Mouse (Mus musculus) heart, embryonic 11.5 days (tissue): ENCODE results near the gene Cmtm7. TPM values are rescaled to one million over a fixed set of nuclear protein-coding genes. Genes with fewer than 3 reads are reported as not detected.
"Not testable (repeated sequence)": the region's sequence is repeated elsewhere in the genome, so short reads cannot be mapped to it uniquely, and the experiment has no call there.

ENCODE experiments used
- ATAC-seq: fragments of 200-750 bp; cut with Nextera tagmentation; replicated peaks from 2 replicates; pipeline ENCODE4 v1.8.0; 2017; ENCODE audit warnings: moderate library complexity; ENCODE audit not compliant: insufficient number of reproducible peaks, low FRiP score, low TSS enrichment
- H3K27ac ChIP-seq: fragments of 300-500 bp; sonication (generic); 2 replicates; pipeline ENCODE4 v1.5.1; 2014; ENCODE audit warnings: mild to moderate bottlenecking, low read depth, low read length
- H3K27me3 ChIP-seq: fragments of 300-500 bp; sonication (generic); 2 replicates; pipeline ENCODE4 v1.6.1; 2014; ENCODE audit warnings: mild to moderate bottlenecking, low read length, mixed read lengths; ENCODE audit not compliant: control insufficient read depth, insufficient read depth
- H3K36me3 ChIP-seq: fragments of 300-500 bp; sonication (generic); 2 replicates; pipeline ENCODE4 v1.6.1; 2014; ENCODE audit warnings: mild to moderate bottlenecking, low read length, moderate library complexity, mixed read lengths; ENCODE audit not compliant: control insufficient read depth, insufficient read depth
- H3K4me1 ChIP-seq: fragments of 300-500 bp; sonication (generic); 2 replicates; pipeline ENCODE4 v1.6.1; 2014; ENCODE audit warnings: low read length; ENCODE audit not compliant: control insufficient read depth, insufficient read depth
- H3K4me2 ChIP-seq: fragments of 300-500 bp; sonication (generic); 2 replicates; pipeline ENCODE4 v1.6.1; 2014; ENCODE audit warnings: mild to moderate bottlenecking, moderate library complexity
- H3K4me3 ChIP-seq: fragments of 300-500 bp; sonication (generic); 2 replicates; pipeline ENCODE4 v1.5.1; 2014; ENCODE audit warnings: low read depth, low read length
- H3K9ac ChIP-seq: fragments of 300-500 bp; sonication (generic); 2 replicates; pipeline ENCODE4 v1.6.1; 2014; ENCODE audit warnings: mild to moderate bottlenecking, low read depth, low read length, moderate library complexity
- H3K9me3 ChIP-seq: fragments of 300-500 bp; sonication (generic); replicated peaks from 2 replicates; pipeline ENCODE4 v1.6.1; 2016; ENCODE audit warnings: low read length; ENCODE audit not compliant: control insufficient read depth
- WGBS: fragments of 180-500 bp; shearing (Covaris S2); extraction: QIAGEN DNeasy Blood & Tissue Kit; methylation state at CpG from one replicate; pipeline ENCODE4 v1.1.7; 2014; ENCODE audit not compliant: insufficient replicate concordance; 5-methylcytosine and 5-hydroxymethylcytosine counted together
- polyA plus RNA-seq: library from polyadenylated mRNA; unstranded; fragments of >200 nt; fragmentation: Nextera tagmentation; extraction: Ambion mirVana; gene quantifications from 2 replicates; pipeline ENCODE4 v1.2.1, GENCODE M21; 2014

The Cmtm7 gene
- polyA plus RNA-seq, 1 experiment from 2014 or later: 121 TPM

- Histone ChIP-seq H3K27ac (peak overlapping the region; percentile 86; the same call in 1 of the 2 replicates), H3K4me2 (peak overlapping the region; percentile 78), H3K9me3 (no peaks in the 10 kb centered on the region), H3K9ac (peak overlapping the region; percentile 87), H3K4me1 (peaks cover 38% of the 10 kb centered on the region), H3K4me3 (peak overlapping the region; percentile 84), H3K36me3 (no peaks in the 10 kb centered on the region), H3K27me3 (no peaks in the 10 kb centered on the region)
- ATAC-seq: no peak
- 67% methylated on average over 12 of the region's 12 CpGs for WGBS
Observed at GRCm38 (mm10) chr9:114731871-114732682, 49.6 kb downstream of the Cmtm7 start.

- Histone ChIP-seq H3K4me1 (peaks cover 29% of the 10 kb centered on the region), H3K9me3 (no peaks in the 10 kb centered on the region), H3K4me3 (peak within 1 kb of the TSS; percentile 84), H3K36me3 (no peaks in the 10 kb centered on the region), H3K9ac (peak within 1 kb of the TSS; percentile 87), H3K27me3 (no peaks in the 10 kb centered on the region), H3K4me2 (peak within 1 kb of the TSS; percentile 78), H3K27ac (peak within 1 kb of the TSS; percentile 86)
- ATAC-seq: peak; percentile 87
- WGBS: under 1% methylated on average over 53 of the region's 53 CpGs
Observed at GRCm38 (mm10) chr9:114731011-114731755, 50.5 kb downstream of the Cmtm7 start, which contains the start of gene Cmtm6. Gene Cmtm6, plus strand, starts transcription at chr9:114731116.

GRCm38 (mm10) chr9:114729911-114730805 is 51.5 kb downstream of the Cmtm7 start:
- Histone ChIP-seq H3K4me2 (peak overlapping the region; percentile 78), H3K27me3 (no peaks in the 10 kb centered on the region), H3K4me3 (peak overlapping the region; percentile 84), H3K36me3 (no peaks in the 10 kb centered on the region), H3K9me3 (no peaks in the 10 kb centered on the region), H3K9ac (no peak overlapping the region), H3K27ac (no peak overlapping the region), H3K4me1 (peaks cover 28% of the 10 kb centered on the region)
- no peak for ATAC-seq
- WGBS: 22% methylated on average over 27 of the region's 30 CpGs

- not testable (repeated sequence) for H3K4me2 ChIP-seq, H3K27me3 ChIP-seq, H3K4me3 ChIP-seq, H3K9me3 ChIP-seq, H3K27ac ChIP-seq, H3K9ac ChIP-seq, ATAC-seq, H3K36me3 ChIP-seq
- H3K4me1 ChIP-seq: peaks cover 13% of the 10 kb centered on the region
- WGBS: 51% methylated on average over 2 of the region's 2 CpGs
Observed at GRCm38 (mm10) chr9:114728432-114728831, 53.2 kb downstream of the Cmtm7 start.

GRCm38 (mm10) chr9:114727315-114727714 is 54.3 kb downstream of the Cmtm7 start:
- Histone ChIP-seq H3K4me1 (peaks cover 5% of the 10 kb centered on the region), H3K27me3 (no peaks in the 10 kb centered on the region), H3K36me3 (peaks cover 17% of the 10 kb centered on the region), H3K9me3 (no peaks in the 10 kb centered on the region), H3K4me2 (no peak overlapping the region), H3K27ac (no peak overlapping the region), H3K9ac (no peak overlapping the region), H3K4me3 (no peak overlapping the region)
- no peak for ATAC-seq
- 8% methylated on average over 3 of the region's 3 CpGs for WGBS

GRCm38 (mm10) chr9:114716677-114717331 is 64.9 kb downstream of the Cmtm7 start:
- Histone ChIP-seq H3K4me2 (no peak overlapping the region), H3K4me1 (no peaks in the 10 kb centered on the region; the same call in 1 of the 2 replicates), H3K9ac (no peak overlapping the region), H3K4me3 (no peak overlapping the region), H3K27me3 (no peaks in the 10 kb centered on the region), H3K36me3 (peaks cover 36% of the 10 kb centered on the region), H3K9me3 (no peaks in the 10 kb centered on the region), H3K27ac (no peak overlapping the region)
- 81% methylated on average over 18 of the region's 18 CpGs for WGBS
- no peak for ATAC-seq

GRCm38 (mm10) chr9:114713481-114713880 is 68.2 kb downstream of the Cmtm7 start:
- WGBS: 92% methylated on average over 7 of the region's 7 CpGs
- Histone ChIP-seq H3K27me3 (no peaks in the 10 kb centered on the region), H3K4me2 (no peak overlapping the region)

GRCm38 (mm10) chr9:114710345-114710744 is 71.3 kb downstream of the Cmtm7 start:
- no peaks in the 10 kb centered on the region for H3K9me3 ChIP-seq
- WGBS: 75% methylated on average over 7 of the region's 7 CpGs
- ATAC-seq: no peak

More at GRCm38 (mm10) chr9:114713481-114713880, 68.2 kb downstream of the Cmtm7 start:
- H3K4me1 ChIP-seq: no peaks in the 10 kb centered on the region; the same call in 1 of the 2 replicates
- H3K36me3 ChIP-seq: peaks cover 43% of the 10 kb centered on the region
- H3K27ac ChIP-seq: no peak overlapping the region
- H3K9me3 ChIP-seq: no peaks in the 10 kb centered on the region
- ATAC-seq: no peak
- H3K9ac ChIP-seq: no peak overlapping the region
- H3K4me3 ChIP-seq: no peak overlapping the region

More at GRCm38 (mm10) chr9:114710345-114710744, 71.3 kb downstream of the Cmtm7 start:
- H3K9ac ChIP-seq: no peak overlapping the region
- no peaks in the 10 kb centered on the region for H3K27me3 ChIP-seq
- H3K36me3 ChIP-seq: peaks cover 44% of the 10 kb centered on the region
- no peak overlapping the region for H3K27ac ChIP-seq
- H3K4me2 ChIP-seq: no peak overlapping the region
- no peaks in the 10 kb centered on the region for H3K4me1 ChIP-seq
- no peak overlapping the region for H3K4me3 ChIP-seq
